Mouse (Mus musculus): ENCODE measurements around the gene Six4.

Gene Six4

DNA sequence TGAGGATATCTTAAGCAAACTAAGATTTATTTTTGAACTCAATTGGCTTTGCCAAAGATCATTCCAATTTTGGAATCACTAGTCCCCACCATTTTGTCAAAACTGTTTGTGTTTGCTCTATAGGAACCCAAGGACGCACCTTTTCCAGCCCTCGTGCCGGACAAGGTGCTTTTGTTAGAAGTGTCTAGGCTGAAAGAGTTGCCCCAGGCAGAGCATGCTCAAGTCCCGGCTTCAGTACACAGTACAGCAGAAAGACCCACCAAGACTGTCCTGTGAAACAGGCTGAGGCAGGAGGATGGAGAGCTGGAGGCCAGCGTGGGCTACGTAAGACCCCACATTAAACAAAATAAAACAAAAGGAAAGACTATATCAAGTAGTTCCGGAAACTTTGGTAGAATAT, 26.2 kb downstream of the Six4 start:
- peak; percentile 64 for DNase-seq

- DNase-seq, result peak; percentile 15
These were observed 27.3 kb downstream of the Six4 start for GRCm38 (mm10) chr12:73085739-73086630.

DNA sequence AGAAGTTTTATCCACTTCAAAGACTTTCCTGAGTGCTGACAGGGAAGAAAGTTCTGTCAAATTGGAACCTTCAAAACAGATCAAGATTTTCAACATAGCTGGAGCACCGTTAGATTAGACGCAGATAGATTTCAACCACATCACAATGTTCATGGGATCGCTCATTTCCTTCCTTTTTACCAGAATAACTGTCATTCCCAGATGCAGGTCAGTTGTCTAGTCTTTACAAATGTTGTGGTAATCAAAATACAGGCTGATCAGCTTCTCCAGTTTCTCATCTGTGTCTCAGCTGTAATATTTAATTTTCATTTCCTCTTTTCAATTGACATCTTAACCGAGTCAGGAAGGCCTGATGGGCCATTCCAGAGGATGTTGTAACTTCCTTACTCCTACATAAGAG, 29.5 kb downstream of the Six4 start:
- DNase-seq, result peak; percentile 14

DNA sequence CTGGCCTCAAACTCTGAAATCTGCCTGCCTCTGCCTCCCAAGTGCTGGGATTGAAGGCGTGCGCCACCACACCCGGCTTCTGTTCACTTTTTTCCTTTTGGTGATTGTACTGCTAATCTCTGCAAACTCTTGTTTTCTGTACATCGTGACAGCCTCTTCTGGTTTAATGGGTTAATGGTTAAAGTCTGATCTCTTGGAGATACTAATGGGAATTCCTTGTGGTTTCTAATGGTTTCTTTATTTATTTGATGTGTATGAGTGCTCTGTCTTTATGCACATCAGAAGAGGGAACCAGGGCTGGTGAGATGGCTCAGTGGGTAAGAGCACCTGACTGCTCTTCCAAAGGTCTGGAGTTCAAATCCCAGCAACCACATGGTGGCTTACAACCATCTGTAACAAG, 31.4 kb downstream of the Six4 start:
- peak; percentile 22 for DNase-seq

DNA sequence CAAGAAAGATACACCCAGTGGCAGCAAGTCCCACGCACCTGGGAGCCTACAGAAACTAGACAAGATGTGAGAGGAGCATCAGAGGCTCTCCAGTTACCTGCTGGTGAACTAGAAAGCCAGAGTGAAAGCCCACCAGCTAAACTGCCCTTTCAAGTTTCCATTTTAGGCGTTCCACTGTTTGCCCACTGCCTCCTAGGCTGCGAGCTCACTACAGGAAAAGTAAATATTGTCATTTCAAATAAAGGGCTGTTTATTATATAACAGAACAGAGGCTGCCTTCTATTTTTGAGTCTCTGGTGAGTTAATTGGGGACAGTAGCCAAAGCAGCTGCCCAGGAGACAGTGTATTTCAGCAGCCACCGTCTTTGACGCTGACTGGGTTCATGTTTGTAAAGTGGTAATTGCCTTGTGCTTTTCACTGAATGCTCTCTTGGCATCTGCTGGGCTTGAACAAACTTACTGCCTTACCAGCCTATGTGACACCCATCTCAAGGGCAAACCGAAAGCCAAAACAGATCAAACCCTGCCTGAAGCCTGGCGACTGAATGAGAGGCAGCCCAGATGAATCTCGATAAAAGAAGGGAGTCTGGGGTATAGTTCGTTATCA, 52.3 kb downstream of the Six4 start:
- peak; percentile 87 for DNase-seq

- peak; percentile 78 for DNase-seq
These were observed 55.8 kb downstream of the Six4 start for GRCm38 (mm10) chr12:73057492-73057891.

GRCm38 (mm10) chr12:73055451-73055850, 57.8 kb downstream of the Six4 start:
- peak; percentile 43 for DNase-seq

DNA sequence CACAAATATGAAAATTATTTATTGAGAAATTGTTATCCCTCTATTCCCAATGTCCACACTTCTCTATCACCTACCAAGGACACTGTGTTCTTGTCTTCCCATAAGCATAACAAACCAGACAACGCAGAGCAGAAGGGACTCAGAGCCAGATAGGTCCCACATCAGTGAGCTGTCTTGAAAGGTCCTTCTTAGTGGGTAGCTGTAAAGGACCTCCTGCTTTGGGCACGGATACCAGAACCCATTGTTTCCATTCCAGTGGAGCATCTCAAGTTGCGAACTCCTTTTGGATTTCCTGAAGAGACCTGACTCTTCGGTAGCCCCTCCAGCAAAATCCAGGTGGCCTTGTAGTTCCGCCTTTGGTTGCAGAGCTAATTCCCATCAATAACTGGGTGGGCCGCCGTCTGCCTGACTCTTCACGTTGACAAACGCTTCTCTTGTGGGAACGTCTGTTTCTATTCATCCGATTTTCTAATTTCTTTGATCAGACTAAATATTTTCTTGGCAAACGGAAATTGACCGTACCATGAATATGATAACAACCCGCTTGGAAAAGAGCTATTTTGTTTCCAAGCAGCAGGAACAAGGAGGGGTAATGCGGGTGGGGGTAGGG, 58.6 kb downstream of the Six4 start:
- DNase-seq, result peak; percentile 79

DNA sequence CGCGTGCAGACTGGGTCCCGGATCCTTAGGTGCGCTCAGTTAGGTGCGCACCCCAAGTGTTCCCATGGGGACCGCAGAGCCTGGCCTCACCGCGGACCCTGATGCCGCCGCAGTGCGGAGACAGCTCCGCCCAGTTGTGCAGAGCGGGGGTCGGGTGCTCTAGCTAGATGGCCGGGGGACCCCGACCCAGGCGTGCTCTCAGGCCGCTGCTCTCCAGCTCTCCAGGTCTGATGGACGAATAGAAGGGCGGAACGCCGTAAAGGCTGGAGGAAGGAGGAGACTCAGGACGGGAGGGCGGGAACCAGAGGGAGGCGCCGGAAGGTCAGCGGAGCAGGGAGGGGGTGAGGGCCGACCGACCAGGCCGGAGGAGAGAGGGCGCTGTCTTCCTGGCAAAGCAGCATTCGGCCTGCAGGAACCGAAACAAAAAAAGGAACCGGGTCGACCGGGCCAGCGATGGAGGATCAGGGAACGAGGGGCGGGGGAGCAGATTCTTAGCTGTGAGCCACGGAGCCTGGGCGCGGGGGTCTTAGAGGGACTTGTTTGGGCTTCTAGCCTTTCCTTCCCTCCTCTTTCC, 59.5 kb downstream of the Six4 start, which contains the start of gene Six1:
TSS of gene Six1 (minus strand) at position 220 of the 574 bp plus-strand sequence.
- DNase-seq, result peak; percentile 98

GRCm38 (mm10) chr12:73052651-73053591, 60.3 kb downstream of the Six4 start:
- peak; percentile 86 for DNase-seq

DNA sequence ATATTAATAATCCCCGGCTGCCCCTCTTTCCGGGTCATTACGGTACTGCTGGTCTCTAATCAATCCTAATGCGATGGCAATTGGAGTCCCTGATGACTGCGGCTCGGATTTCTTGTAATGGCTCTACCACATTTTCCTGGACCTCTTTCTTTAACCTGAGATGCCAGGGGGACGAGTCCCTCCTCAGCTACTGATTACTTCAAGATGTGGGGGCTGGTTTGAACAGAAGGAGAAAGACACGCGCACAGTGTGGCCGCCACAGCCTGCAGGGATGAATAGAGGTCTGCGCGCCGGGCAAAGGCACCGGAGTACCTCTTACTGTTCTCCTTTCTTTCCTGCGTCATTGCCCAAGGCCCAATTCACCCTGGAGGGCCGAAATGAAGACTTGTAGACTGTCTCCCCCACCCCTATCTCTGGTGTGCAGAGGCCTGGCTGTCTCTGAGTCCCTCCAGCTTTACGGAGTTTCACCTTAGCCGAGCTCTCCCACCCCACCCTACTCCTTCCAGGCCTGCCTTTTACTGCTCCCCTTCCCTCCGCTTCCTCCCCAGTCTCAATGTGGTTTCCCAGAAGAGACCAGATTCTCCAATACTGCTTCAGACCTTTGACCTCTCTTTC, 61.1 kb downstream of the Six4 start:
- peak; percentile 88 for DNase-seq

- peak; percentile 67 for DNase-seq
These were observed 62.3 kb downstream of the Six4 start for GRCm38 (mm10) chr12:73050811-73051580.

- DNase-seq, result peak; percentile 35
These were observed 63.0 kb downstream of the Six4 start for GRCm38 (mm10) chr12:73050305-73050704.

Measured in heart, adult 11 months (tissue).